Mouse (Mus musculus) layer of hippocampus, adult 18-20 months (tissue): ENCODE results near the gene Med12. TPM values are rescaled to one million over a fixed set of nuclear protein-coding genes. Genes with fewer than 3 reads are reported as not detected.

Experiments
- DNase-seq, 2 experiments: peaks; one replicate each; pipeline ENCODE4 v3.0.0; 2022; ENCODE audit warnings: low spot score in 2 of 2
- long read RNA-seq: library from polyadenylated mRNA; stranded (forward); transcript quantifications from one replicate; pipeline ENCODE4 v2.0.0, GENCODE M21; 2021
- total RNA-seq, 2 experiments: library from RNA; stranded (reverse); gene quantifications; 2 replicates each; pipeline ENCODE4 v1.2.3; 2021

Gene Med12
- total RNA-seq, result 10 to 100 TPM; 21.6 to 27.6 TPM
- long read RNA-seq, full-length matches to known transcripts, result 3 of 21 reads
- long read RNA-seq, partial matches to known transcripts, result 3 of 21 reads
- long read RNA-seq, other reads (novel, unspliced or antisense), result 15 of 21 reads

DNA sequence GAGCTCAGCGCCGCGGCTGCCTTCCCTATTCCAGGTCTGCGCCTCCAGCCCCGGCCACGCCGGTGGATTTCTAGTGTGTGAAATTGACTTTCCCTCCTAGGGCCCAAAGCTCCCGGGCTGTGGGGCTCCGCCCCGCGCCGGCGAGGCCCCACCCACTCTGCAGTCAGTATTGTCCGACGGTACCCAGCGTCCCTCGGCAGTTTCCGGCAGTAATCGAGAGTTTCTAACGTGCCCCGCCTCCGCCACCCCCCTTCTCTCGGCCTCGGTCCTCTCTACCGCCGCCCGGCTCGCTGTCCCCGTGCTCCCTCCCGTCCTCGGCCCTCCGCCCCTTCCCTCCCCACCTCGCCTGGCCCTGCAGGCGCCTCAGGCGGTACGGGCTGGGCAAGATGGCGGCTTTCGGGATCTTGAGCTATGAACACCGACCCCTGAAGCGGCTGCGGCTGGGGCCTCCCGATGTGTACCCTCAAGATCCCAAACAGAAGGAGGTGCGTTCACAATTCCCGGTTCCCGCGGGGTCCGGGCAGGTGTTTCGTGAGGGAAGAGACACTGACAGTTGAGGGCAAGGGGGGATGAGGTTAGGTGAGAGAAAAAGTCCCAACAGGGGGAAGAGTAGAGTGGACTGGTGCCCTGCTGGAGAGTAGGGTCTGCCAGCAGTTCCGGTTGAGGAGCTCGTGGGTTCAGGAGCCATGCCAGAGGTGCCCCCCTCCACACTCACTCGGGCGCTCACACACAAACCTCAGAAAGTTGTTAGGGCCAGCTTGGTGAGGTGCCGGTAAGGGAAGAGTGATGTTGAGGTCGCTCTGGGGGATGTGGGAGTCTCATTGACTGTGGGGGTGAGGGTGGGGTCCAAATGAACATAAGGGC is at the start of gene Med12:
Gene Med12 (plus strand): TSS at position 156 of the 864 bp plus-strand sequence.
- peak; percentile 73 to 83 for DNase-seq

DNA sequence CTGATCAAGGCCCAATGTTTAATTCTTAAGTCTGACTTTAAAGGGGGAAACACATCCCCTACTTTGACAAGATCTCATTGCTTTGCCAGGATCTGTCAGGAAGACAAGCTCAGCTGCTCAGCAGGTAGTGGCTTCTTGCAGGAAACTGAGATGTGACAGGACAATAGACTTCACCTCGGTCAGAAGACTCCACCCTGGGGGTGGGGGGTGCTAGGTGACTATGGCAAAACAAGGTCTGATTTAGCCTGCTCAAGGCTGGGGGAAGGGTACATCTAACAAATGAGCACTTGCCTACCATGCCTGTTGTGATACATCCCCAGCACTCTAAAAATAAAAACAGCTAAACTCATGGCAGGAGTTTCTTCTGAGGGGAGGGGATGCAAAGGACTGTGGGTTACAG is 28.8 kb upstream of the Med12 start:
- DNase-seq, result no peak

DNA sequence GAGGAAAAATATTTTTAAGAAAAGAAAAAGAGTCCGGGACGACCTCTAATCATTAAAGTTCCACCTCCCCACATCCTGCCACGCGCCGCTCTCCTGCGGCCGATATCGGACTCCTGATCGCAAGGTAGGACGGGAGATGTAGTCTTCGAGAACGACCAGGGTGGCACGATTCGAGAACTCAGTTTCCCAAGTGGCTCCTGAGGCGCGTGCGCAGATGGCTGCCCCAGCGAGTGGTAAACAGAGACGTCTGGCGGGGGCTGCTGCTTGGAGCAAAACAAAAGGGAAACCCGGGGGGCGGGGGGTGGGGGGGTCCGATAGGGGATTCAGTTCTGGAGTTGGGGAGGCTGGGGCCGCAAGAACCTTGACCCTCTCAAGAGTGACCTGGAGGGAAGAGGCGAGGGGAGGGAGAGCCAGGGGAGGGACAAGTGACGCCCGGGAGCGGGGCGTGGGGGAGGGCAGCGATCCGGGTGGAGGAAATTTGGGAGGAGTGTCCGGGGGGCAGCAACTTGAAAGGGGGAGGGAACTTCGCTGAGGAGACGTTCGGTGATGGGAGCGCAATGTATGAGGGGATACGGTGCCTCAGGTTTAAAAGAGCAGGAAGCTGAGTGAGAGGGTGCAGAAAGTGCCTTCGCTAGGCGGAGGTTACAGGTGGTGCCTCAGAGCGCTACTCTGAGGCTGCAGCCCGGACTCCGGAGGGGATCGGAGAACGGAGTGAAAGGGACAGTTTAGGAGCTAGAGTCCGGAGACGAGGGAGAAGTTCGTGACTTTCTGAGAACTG is 19.7 kb upstream of the Med12 start, which contains the start of gene Foxo4:
Gene Foxo4 (plus strand): TSS at position 577 of the 778 bp plus-strand sequence.
- DNase-seq, result peak; percentile 78 to 90

DNA sequence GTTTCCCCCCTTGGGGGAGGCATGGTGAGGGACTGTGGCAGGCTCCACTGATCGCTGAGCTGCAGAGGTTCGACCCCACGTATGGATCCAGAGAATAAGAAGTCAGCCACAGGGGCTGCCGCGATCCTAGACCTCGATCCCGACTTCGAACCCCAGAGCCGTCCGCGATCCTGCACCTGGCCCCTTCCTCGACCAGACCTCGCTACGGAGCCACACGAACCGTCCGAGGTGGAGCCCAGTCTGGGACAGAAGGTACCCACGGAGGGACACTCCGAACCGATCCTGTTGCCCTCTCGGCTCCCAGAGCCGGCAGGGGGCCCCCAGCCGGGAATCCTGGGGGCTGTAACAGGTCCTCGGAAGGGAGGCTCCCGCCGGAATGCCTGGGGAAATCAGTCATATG is 19.1 kb upstream of the Med12 start:
- DNase-seq, result no peak

DNA sequence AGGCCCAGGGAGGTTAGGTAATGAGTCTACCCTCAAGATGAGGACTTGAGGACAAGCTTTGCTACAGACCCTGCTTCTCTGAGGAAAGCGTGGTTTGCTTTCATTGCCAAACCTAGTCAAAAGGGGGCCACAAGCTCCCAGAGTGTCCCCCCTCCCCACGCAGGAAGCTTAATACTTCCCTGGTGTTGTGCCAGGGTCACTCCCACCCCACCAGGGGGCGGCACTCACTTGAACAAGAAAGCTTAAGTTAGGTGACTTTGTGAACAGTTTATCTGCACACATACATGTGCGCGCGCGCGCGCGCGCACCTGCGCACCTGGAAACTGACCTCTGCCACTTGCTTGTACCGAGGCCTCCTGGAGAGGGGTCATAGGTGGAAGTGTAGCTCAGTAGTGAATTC is 17.2 kb upstream of the Med12 start:
- DNase-seq, result no peak

DNA sequence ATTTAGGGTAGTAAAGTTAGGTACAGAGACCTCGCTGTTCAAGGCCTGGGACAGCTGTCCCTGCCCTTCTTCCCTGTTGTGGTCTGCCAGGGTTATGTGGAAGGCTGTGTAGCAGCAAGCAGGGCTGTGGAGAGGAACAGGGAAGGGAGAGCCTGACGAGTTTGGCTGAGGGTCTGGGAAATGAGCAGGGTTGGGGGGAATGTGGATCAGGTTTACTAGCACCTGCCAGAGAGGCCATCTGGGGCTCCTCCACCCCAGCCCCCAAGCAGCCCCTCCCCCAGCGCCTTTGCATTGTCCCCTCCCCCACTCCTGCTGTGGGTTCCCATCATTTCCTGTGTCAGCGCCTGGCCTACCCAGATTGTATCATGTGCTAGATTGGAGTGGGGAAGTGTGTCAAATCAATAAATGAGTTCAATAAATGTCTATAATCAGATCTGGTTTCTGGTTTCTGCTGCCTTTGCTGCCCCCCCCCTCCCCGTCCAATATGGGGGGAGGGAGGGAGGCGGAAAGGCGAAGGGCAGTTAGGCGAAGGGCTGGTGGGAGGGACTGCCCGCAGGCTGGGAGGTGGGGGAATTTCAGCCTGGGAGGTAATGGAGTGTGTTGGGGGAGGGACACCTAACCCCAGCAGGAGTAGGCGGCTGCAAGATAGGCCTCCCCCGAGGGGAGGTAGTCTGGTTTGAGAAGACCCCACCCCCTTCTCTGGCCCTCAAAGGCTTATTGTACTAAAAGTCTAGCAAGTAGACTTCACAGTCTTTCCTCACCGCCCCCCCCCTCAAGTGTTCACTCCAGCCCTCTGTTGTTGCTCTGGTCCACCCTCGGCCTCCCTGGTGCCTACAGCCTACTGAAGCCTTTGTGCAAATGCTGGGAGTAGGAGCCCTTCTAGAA is 13.1 kb upstream of the Med12 start:
- DNase-seq, result no peak

DNA sequence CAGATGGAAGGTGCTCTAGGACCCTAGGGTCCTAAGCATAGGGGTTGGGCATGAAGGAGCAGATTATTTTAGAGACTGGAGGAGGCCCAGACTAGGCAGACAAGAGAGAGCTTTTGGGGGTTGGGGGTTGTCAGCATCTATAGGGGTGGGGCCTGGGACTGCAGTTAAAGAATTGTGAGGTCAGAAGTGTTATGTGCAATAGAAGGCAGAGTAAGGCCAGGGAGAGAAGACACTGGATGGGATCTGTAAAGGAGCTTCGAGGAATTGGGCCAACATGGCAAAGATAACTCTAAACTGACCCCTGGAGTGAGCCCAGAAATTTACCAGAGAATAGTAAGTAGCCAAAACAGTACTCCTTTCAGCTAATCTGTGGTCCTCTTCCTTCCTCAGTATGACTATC is 9.9 kb upstream of the Med12 start, which contains the start of gene Gm614:
Gene Gm614 (minus strand): TSS at position 101 of the 400 bp plus-strand sequence.
- DNase-seq, result no peak

DNA sequence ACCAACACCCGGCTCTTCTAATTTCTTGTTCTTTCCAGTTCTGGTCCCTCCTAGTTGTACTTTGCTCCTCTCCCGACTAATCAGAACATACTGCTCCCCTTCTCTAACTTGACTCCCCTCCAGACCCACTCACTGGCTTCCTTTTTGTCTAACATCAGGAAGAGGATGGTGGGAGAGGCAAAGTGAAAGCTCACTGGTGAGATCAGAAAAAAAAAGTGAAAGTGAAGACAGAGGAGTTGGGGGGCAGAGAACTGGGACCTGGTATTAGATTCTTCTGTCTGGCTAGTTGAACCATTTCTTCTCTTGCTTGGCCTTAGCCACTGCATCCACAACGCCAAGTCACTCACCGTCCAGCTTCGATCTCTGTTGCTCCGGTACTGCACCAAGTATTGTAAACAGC is 7.2 kb upstream of the Med12 start:
- no peak for DNase-seq

DNA sequence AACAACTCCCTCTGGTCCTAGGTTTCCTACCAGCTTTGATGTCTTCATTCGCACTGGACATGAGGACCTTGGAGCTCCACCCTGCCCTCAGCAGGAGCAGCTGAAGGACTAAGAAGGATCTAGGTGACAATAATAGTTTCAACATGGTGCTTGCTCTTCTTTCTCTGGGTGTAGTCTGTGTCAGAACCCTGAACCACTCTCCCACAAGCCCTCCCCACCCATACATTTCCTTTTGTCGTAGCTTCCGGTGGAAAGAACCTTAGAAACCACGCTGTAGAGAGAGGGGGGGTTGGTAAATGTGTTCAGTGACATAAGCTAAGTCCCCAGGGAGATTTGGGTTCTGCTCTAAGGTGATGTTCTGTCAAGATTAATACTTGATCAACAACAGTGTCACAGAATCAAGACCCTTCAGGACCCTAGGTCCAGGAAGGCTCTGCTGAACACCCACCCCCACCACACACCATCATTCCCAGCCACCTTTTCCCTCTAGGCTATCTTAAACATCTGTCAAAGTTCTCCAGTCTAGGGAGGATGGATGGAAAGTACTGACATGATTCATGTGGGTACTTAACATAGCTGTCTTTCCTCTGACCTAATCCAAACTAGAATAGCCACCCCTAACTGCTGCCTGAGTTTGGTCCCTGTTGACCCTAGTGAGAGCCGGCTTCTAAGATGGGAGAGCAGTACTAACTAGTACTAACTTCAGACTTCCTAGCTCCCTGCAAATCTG is 5.6 kb upstream of the Med12 start, which contains the start of gene Il2rg:
Gene Il2rg (minus strand): TSS at position 231 of the 730 bp plus-strand sequence.
- DNase-seq, result no peak

DNA sequence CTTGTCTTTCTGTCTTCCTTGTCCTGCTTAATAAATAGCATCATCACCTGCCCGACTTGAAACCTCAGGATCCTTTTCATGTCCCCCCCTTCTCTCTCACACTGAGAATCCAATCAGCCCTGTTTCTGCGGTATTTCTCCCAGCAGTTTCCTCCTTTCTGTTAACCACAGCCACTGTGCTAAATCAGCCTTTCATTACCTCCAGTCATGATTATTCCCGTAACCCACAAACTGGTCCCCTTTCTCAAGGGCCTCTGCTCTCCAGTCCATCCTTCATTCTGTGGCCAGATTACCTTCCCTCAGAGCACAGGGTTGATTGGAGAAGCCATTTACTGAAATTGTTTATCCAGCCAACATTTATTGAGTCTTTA is 5.1 kb upstream of the Med12 start, which contains the start of gene Gm20489:
Gene Gm20489 (minus strand): TSS at position 269 of the 370 bp plus-strand sequence.
- no peak for DNase-seq

DNA sequence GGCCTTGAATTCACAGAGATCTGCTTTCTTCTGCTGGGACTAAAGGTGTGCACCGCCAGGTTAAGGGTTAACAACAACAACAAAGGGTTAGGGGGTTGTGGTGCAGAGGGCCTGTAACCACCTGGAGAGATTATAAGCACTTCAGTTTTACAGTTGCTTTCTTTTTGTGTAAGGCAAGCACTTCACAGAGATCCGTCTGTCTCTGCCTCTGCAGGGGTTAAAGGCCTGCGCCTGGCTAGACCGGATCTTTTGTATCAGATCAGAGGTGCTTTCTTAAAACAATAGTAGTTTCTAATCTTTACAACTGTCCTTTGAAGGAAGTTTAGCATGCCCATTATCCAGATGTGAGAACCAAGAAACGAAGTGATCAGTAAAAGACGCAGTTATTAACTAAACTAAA is 420 bp upstream of the Med12 start:
- no peak for DNase-seq

DNA sequence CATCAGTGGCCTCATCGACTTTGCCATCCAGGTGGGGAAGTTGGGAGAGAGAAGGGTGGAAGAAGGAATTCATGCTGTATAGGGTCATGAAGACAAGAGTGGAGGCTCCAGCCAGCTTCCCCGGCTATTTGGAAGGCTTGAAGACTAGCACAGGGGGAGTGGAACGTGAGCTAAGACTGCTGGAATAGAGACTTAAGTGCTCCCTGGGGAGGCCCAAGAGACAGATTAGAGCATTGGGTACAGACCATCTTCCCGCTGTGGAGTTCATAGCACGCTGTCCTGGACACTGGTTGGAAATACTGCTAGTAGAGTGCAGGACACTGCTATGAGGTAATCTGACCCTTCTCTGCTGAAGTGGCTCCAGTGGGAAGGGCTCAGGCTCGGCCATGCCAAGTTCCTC is 9.0 kb downstream of the Med12 start:
- DNase-seq, result no peak

DNA sequence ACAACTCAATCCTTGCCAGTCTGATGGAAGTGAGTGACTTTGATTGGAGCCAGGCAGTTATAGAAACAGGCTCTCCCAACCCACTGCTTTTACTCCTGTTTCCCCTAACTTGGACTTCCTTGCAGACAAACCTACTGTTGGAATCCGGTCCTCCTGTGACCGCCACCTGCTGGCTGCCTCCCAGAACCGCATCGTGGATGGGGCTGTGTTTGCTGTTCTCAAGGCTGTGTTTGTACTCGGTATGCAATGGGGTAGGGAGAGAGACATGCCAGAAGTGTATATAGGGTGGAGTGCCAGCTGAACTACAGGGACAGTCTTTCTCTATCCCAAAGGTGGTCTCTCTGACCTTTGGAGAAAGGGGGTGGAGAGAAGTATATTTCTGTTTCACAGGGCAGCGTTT is 11.7 kb downstream of the Med12 start:
- DNase-seq, result peak; percentile 40 to 55

DNA sequence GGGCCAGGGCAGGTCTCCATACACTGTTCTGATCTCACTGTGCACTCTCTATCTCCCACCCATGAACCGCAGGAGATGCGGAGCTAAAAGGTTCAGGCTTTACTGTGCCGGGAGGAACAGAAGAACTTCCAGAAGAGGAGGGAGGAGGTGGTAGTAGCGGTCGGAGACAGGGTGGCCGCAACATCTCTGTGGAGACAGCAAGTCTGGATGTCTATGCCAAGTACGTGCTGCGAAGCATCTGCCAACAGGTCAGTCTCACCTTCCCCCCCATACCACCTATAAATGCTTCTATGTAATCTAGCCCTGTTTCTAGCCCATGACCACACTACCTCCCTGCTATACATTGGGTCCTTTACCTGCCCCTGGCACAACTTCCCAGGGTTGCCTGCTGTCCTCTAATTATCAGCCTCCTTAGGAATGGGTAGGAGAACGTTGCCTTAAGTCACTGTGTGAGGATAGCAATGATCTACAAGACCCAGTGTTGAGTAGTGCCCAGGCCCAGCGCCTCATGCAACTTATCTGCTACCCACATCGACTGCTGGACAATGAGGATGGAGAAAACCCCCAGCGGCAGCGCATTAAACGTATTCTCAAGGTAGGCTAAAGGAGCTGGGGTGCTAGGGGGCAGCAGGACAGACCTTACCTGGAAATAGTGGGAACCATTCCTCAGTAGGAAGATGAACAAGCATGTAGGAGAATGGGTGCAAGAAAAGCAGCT is 12.3 kb downstream of the Med12 start:
- no peak for DNase-seq

DNA sequence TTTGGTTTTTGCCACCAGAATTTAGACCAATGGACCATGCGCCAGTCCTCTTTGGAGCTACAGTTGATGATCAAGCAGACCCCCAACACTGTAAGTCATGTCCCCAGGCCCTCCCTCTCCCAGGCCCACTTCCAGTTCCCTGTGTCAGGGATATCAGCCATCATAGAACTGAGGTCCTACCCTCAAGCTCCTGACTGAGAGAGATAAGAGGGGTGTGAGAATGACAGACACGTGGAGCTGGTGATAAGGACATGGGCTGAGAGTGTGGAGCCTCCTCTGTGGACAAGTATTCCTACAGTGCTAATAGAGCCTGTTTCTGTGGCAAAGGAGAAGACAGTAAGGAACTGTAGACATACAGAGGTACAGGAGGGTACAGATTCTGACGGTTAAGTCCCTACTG is 13.7 kb downstream of the Med12 start:
- DNase-seq, result no peak

DNA sequence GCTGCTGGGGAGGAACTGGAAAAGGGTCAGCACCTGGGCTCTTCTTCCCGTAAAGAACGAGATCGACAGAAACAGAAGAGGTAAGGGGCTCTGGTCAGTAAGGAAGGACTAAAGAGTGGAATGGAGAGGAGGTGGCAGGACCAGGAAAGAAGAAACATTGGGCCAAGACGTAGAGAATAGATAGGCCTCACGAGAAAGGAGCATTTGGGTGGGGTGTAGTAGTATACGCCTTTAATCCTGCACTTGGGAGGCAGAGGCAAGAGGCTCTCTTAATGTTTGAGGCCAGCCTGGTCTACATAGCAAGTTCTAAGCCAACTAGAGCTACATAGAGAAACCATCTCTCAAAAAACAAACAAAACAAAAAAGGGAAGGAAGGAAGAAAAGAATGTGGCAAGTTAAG is 14.6 kb downstream of the Med12 start:
- no peak for DNase-seq

DNA sequence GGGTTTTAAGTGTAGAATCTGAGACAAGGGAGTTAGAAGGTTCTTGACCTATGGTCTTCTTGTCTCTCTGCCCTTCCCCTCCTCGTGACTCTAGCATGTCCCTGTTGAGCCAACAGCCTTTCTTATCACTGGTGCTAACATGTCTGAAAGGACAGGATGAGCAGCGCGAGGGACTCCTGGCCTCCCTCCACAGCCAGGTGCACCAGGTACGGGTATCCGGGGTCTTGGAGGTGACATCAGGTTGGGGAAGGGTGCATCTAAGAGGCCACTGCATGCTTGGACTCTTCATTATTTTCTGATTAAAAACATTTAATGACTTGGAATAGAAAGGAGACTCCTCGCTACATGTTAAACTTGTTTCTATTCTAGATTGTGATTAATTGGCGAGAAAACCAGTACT is 15.2 kb downstream of the Med12 start:
- DNase-seq, result no peak

DNA sequence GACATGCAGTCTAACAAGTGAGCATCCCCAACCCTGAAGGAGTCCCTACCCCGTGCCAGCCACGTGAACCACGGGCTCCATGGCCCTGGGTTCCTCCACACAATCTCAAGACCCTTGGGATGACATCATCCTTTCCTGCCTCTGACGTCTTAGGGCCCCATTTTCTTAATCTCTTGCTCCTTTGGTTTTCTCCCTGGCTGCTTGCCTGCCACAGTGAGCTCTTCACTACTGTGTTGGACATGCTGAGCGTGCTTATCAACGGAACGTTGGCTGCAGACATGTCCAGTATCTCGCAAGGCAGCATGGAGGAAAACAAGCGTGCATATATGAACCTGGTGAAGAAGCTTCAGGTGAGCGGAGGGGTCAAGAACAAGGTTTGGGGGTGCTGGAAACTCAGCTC is 16.3 kb downstream of the Med12 start:
- no peak for DNase-seq

DNA sequence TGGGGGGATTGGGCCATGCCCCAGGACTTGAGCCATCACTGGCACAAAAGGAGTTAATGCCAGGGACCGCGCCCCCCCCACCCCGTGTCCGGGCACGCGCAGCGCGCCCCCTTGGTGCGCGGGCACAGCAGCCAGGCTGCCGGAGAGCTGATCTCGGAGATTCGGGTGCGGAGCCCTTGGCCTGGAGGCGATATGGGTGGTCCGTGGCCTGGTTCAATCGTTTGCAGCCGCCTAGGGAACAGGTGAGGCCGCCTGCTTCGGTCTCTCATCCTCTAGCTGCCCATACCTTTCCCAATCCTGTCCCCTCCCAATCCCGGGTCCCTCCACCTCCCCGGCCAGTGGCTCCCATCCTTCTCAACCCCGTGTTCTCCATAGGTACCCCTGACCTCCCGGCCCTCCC is 25.2 kb downstream of the Med12 start, which contains the start of gene Nlgn3:
Gene Nlgn3 (plus strand): TSS at position 114 of the 400 bp plus-strand sequence.
- peak in 1 of 2 experiments; percentile 52 for DNase-seq
